Mouse (Mus musculus) lung, postnatal 0 days (tissue): Measurements from ENCODE around the gene Slc6a21. TPM values are rescaled to one million over a fixed set of nuclear protein-coding genes. Genes with fewer than 3 reads are reported as not detected.

Experiments used
- ATAC-seq: fragments of 200-750 bp; cut with Nextera tagmentation; 2 replicates; pipeline ENCODE4 v1.8.0; 2017; ENCODE audit warnings: moderate library complexity
- DNase-seq: peaks from one replicate; pipeline ENCODE4 v3.0.0-alpha.2; 2016; ENCODE audit warnings: low spot score
- H3K27ac ChIP-seq: fragments of 300-500 bp; sonication (generic); 2 replicates; pipeline ENCODE4 v1.5.1; 2014; ENCODE audit warnings: antibody characterized with exemption, mild to moderate bottlenecking, low read length, mixed read lengths
- H3K27me3 ChIP-seq: fragments of 300-500 bp; sonication (generic); replicated peaks from 2 replicates; pipeline ENCODE4 v1.6.1; 2014; ENCODE audit warnings: low read length, mixed read lengths; ENCODE audit not compliant: insufficient read depth
- H3K36me3 ChIP-seq: fragments of 300-500 bp; sonication (generic); 2 replicates; pipeline ENCODE4 v1.6.1; 2014; ENCODE audit warnings: low read length, mixed read lengths; ENCODE audit not compliant: insufficient read depth
- H3K4me1 ChIP-seq: fragments of 300-500 bp; sonication (generic); 2 replicates; pipeline ENCODE4 v1.6.1; 2014; ENCODE audit warnings: antibody characterized with exemption, low read depth, low read length, mixed read lengths; ENCODE audit not compliant: insufficient read depth
- H3K4me2 ChIP-seq: fragments of 300-500 bp; sonication (generic); replicated peaks from 2 replicates; pipeline ENCODE4 v1.6.1; 2014; ENCODE audit warnings: low read depth, mild to moderate bottlenecking, low read length, moderate library complexity, mixed read lengths
- H3K4me3 ChIP-seq: fragments of 300-500 bp; sonication (generic); 2 replicates; pipeline ENCODE4 v1.5.1; 2014; ENCODE audit warnings: low read depth, low read length
- H3K9ac ChIP-seq: fragments of 300-500 bp; sonication (generic); replicated peaks from 2 replicates; pipeline ENCODE4 v1.6.1; 2014; ENCODE audit warnings: low read depth, mild to moderate bottlenecking
- H3K9me3 ChIP-seq: fragments of 300-500 bp; sonication (generic); 2 replicates; pipeline ENCODE4 v1.6.1; 2016; ENCODE audit warnings: low read length, mixed read lengths
- CTCF ChIP-seq: IDR thresholded peaks from 2 replicates; pipeline ENCODE4 v1.5.1; 2016; ENCODE audit warnings: antibody characterized with exemption, mild to moderate bottlenecking
- EP300 ChIP-seq: IDR thresholded peaks from 2 replicates; pipeline ENCODE4 v1.6.1; 2016; ENCODE audit warnings: antibody characterized with exemption, mild to moderate bottlenecking, control low read depth
- WGBS: fragments of 180-500 bp; shearing (Covaris S2); extraction: QIAGEN DNeasy Blood & Tissue Kit; methylation state at CpG from one replicate; pipeline ENCODE4 v1.1.7; 2014; 5-methylcytosine and 5-hydroxymethylcytosine counted together
- polyA plus RNA-seq: library from polyadenylated mRNA; unstranded; fragments of >200 nt; fragmentation: Nextera tagmentation; extraction: Ambion mirVana; gene quantifications from 2 replicates; pipeline ENCODE4 v1.2.1, GENCODE M21; 2015

The Slc6a21 gene
- polyA plus RNA-seq, 1 experiment from 2014 or later, result not detected

DNA sequence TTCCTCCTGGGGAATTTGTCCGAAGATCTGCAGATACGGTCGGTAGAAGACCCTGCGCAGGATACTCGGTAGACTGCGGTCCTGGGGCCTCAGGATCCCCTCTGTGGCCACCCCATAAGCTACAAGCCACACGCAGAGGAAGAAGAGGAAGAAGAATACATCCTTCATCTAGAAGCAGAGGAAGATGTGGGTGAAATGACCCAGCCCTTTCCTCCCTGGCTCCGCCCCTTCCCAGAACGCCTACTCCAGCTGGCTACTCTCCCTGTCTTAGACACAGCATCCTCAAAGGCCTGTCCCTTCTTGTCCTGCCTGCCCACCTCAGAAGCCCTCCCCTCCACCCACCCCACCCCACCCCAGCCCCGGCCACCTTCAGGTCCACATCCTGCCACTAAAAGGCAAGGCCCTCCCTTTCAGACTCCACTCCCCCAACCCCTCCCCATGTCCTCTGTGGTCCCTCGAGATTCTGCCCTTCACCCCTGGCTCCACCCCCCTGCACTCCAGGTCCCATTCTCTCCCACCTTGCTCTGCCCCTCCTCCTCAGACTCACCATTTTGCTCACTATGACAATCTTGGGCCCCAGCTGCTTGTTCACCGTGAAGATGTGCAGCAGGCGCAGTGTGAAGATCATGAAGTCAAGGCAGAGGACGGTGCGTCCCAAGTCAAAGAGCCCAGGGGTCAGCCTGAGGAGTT is 31.4 kb downstream of the Slc6a21 start:
- no peak overlapping the region for H3K4me3 ChIP-seq
- H3K4me1 ChIP-seq, result no peaks in the 10 kb centered on the region; the same call in 1 of the 2 replicates
- no peaks in the 10 kb centered on the region for H3K36me3 ChIP-seq
- no peak overlapping the region for H3K4me2 ChIP-seq
- DNase-seq, result no peak
- no peaks in the 10 kb centered on the region for H3K9me3 ChIP-seq
- no peaks in the 10 kb centered on the region for H3K27me3 ChIP-seq
- no peak overlapping the region for H3K9ac ChIP-seq
- no peak overlapping the region for H3K27ac ChIP-seq
- no peak for ATAC-seq
- WGBS, result 59% methylated on average over 15 of the region's 15 CpGs
- TF ChIP-seq CTCF (no peak), EP300 (no peak)

DNA sequence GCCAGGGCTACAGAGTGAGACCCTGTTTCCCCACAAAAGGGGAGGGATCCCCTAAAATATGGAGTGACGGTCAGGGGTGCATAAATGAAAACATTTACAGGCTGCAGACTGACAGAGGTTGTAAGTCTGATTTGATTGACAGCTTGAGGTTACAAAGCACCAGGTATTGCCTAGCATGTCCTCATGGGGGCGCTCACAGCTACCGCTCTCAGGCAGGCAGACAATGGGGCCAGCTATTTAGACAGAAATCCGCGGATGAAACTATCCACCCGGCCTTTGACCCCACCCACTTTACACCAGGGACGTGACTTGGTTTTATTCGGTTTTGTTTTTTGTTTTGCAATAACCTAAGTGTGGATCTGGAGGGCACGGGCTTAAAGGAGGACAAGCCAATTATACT is 32.1 kb downstream of the Slc6a21 start:
- H3K36me3 ChIP-seq, result no peaks in the 10 kb centered on the region
- WGBS, result 15% methylated on average over 9 of the region's 9 CpGs
- TF ChIP-seq CTCF, result peak; percentile 83
- TF ChIP-seq EP300, result no peak
- H3K4me1 ChIP-seq, result no peaks in the 10 kb centered on the region; the same call in 1 of the 2 replicates
- no peak overlapping the region for H3K4me2 ChIP-seq
- no peak overlapping the region for H3K27ac ChIP-seq
- ATAC-seq, result peak; percentile 16; the same call in 1 of the 2 replicates
- no peaks in the 10 kb centered on the region for H3K9me3 ChIP-seq
- no peak overlapping the region for H3K4me3 ChIP-seq
- DNase-seq, result peak; percentile 76
- no peaks in the 10 kb centered on the region for H3K27me3 ChIP-seq
- no peak overlapping the region for H3K9ac ChIP-seq

DNA sequence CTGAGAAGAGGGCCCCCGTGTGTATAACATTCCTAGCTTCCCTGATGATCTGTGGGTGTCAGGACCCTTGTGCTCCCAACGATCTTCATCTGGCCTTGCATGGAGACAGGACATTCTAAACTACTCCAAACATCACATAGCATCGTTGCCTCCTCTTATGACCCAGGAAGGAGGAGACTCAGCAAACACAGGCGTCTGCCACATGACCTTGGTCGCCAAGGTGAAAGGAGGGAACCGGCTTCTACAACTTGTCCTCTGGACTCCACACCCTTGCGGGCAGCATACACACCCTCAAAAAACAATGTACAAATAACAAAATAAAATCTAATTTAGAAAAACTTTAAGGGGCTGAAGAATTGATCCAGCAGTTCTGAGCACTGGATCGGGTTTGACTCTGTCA is 34.7 kb downstream of the Slc6a21 start:
- TF ChIP-seq EP300 (no peak), CTCF (no peak)
- Histone ChIP-seq H3K9ac (no peak overlapping the region), H3K27ac (no peak overlapping the region), H3K27me3 (no peaks in the 10 kb centered on the region), H3K9me3 (no peaks in the 10 kb centered on the region), H3K4me1 (no peaks in the 10 kb centered on the region; the same call in 1 of the 2 replicates), H3K36me3 (0 out of 2 replicates have a peak, but pooled peaks cover 3% of the 10 kb centered on the region), H3K4me3 (no peak overlapping the region), H3K4me2 (no peak overlapping the region)
- DNase-seq, result no peak
- ATAC-seq, result no peak
- 37% methylated on average over 8 of the region's 8 CpGs for WGBS

DNA sequence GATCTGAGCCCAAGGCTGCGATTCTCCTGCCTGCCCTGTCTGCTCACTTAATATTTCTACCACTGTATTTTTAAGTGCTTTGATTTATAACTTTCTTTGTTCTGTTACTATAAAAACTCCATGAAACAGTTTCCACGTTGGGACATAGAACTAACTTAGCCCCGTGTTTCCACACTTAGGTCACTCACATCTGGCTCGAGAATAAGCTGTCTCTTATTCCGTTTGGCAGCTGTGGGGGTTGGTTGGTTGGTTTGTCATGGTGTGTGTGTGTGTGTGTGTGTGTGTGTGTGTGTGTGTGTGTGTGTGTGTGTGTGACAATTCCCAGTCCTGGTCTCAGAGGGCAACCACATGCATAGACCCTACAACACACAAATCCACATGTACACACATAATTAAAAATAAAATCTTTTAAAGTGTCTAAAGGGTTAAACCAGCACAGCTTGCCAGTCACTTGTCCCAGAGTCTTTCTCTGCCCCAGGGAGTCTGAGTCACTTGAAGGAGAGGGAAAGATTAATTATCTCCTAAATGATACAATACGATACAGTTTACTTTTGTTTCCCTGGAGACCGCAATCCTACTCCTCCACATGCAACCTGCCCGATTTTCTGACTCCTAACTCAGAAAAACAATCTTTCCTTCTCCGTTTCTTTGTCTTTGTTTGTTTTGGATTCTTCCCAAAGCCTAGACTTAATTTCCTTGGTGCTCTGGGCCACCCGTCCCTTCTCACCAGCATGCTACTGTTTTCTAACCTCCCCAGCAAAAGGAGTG is 35.6 kb downstream of the Slc6a21 start:
- H3K4me3 ChIP-seq, result no peak overlapping the region
- peak; percentile 54 for ATAC-seq
- H3K9me3 ChIP-seq, result no peaks in the 10 kb centered on the region
- no peaks in the 10 kb centered on the region; the same call in 1 of the 2 replicates for H3K4me1 ChIP-seq
- H3K4me2 ChIP-seq, result no peak overlapping the region
- peaks cover 3% of the 10 kb centered on the region; the same call in 1 of the 2 replicates for H3K36me3 ChIP-seq
- H3K27ac ChIP-seq, result peak overlapping the region; percentile 48; the same call in 1 of the 2 replicates
- TF ChIP-seq EP300 (no peak), CTCF (no peak)
- peak; percentile 75 for DNase-seq
- no peak overlapping the region for H3K9ac ChIP-seq
- 22% methylated on average over 10 of the region's 10 CpGs for WGBS
- no peaks in the 10 kb centered on the region for H3K27me3 ChIP-seq

DNA sequence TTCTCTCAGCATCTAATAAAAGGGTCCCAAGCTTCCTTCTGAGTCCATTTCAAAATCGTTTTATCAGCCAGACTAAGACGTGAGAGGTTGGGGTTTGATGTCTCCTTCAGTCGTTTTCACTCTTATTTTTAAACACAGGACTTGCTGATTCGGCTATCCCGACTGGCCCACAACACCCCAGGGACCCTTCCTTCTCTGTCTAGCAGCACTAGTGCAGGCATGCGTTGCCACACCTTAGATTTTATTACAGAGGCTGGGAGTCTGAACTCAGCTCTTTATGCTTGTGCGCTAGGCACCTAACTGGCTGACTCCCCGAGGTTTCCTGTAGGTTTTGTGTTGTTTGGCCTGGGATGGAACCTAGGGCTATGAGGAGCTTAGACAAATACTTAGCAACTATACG is 36.2 kb downstream of the Slc6a21 start:
- Histone ChIP-seq H3K36me3 (peaks cover 3% of the 10 kb centered on the region; the same call in 1 of the 2 replicates), H3K4me2 (no peak overlapping the region), H3K4me3 (no peak overlapping the region), H3K27ac (peak overlapping the region; percentile 48; the same call in 1 of the 2 replicates), H3K9ac (no peak overlapping the region), H3K4me1 (no peaks in the 10 kb centered on the region; the same call in 1 of the 2 replicates), H3K9me3 (no peaks in the 10 kb centered on the region), H3K27me3 (no peaks in the 10 kb centered on the region)
- ATAC-seq (no peak), DNase-seq (no peak)
- WGBS, result 36% methylated on average over 9 of the region's 9 CpGs
- TF ChIP-seq CTCF, result no peak

DNA sequence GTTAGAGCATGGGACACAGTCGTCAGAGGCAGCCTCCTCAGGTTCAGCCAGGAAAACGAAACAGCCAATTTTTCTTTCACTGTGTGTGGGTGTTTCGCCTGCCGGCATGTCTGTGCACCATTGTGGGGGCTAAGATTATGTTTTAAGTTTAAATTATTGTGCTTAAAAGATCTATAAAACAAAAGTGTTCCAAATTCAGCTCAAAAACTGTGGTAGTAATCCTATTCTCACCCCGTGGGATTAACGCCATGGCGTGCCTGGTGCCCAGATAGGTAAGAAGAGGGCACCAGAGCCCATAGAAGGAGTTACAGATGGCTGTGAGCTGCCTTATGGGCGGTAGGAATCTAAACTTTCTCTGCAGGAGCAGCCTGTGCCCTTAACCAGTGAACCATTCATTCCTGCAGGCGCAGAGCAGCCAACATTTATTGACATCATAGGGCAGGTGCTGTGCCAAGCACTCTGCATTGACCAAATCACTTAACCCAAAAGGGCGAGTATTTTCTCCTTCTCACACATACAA is 37.9 kb downstream of the Slc6a21 start:
- ATAC-seq, result no peak
- TF ChIP-seq CTCF (no peak), EP300 (no peak)
- H3K9ac ChIP-seq, result no peak overlapping the region
- H3K4me1 ChIP-seq, result no peaks in the 10 kb centered on the region; the same call in 1 of the 2 replicates
- H3K36me3 ChIP-seq, result peaks cover 3% of the 10 kb centered on the region; the same call in 1 of the 2 replicates
- H3K27ac ChIP-seq, result no peak overlapping the region
- DNase-seq, result no peak
- H3K9me3 ChIP-seq, result no peaks in the 10 kb centered on the region
- 86% methylated on average over 10 of the region's 10 CpGs for WGBS
- H3K4me3 ChIP-seq, result no peak overlapping the region
- H3K27me3 ChIP-seq, result no peaks in the 10 kb centered on the region
- no peak overlapping the region for H3K4me2 ChIP-seq
